Mouse (Mus musculus) CD8-positive naive resting alpha-beta T cell, adult 2 months (primary cell): ENCODE results near the gene Cdc34b.

Source experiments
- DNase-seq, 2 experiments: peaks; one replicate each; pipeline ENCODE4 v3.0.0; 2022; ENCODE audit warnings: low read depth in 2 of 2, low spot score in 2 of 2

Gene Cdc34b

DNA sequence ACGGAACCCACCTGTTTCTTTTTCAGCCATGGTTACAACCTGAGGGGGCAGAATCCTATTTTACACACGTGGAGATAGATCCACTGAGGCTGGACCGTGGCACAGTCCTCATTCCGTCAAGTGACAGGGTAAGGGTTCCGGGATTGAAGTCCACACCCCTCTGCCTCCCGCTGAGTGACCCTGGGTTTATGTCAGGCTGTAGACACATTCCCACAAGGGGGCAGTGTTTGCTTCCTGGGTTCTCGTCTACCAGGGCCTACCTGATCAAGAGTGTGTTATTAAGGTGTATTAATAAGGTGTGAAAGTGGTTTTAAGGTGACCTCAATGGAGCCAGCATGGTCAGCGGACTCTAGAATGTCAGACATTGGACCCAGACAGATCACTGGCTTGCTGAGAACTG lies 8.8 kb upstream of the Cdc34b start:
- DNase-seq = peak in 1 of 2 experiments; percentile 18

DNA sequence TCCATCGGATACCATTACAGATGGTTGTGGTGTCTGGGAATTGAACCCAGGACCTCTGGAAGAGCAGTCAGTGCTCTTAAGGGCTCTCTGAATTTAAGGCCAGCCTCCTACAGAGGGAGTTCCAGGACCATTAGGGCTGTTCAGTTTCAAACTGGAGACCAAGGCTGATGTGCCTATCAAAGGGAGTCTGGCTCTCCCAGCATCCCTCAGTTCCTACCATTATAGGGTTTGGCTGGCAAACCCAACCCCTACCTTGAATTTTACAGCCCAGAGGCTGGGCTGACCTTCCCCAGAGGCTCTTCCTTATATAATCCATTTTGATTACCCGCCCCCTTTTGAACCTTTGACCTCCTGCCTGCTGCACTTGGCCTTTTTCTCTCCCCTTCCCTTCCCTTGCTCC lies 5.8 kb upstream of the Cdc34b start:
- DNase-seq = no peak

GRCm38 (mm10) chr11:94752946-94753713 lies 11.5 kb downstream of the Cdc34b start:
- no peak for DNase-seq

DNA sequence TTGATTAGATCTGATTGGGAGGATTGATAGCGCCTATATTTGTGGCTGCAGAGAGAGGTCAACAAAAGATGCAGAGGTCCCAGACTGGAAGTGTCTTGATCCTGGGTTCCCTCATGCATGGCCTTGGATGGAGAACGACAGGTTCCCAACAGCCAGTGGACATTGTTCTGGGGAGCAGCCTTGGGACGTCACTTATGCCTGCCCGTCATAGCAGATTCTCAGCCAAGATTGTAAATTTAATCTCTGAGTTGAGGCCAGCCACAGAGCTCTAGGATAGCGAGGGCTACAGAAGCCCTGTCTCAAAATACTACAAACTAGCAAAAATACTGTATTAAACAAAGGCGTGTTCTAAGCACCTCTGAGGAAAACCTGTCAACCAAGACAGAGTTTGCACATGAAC lies 18.3 kb downstream of the Cdc34b start:
- DNase-seq = no peak

- DNase-seq = no peak
Measured at GRCm38 (mm10) chr11:94760364-94760763, 18.8 kb downstream of the Cdc34b start.

- DNase-seq = no peak
Measured at GRCm38 (mm10) chr11:94760799-94761198, 19.2 kb downstream of the Cdc34b start.

GRCm38 (mm10) chr11:94762281-94762680 lies 20.7 kb downstream of the Cdc34b start:
- no peak for DNase-seq

GRCm38 (mm10) chr11:94762775-94763174 lies 21.2 kb downstream of the Cdc34b start:
- DNase-seq = no peak

DNA sequence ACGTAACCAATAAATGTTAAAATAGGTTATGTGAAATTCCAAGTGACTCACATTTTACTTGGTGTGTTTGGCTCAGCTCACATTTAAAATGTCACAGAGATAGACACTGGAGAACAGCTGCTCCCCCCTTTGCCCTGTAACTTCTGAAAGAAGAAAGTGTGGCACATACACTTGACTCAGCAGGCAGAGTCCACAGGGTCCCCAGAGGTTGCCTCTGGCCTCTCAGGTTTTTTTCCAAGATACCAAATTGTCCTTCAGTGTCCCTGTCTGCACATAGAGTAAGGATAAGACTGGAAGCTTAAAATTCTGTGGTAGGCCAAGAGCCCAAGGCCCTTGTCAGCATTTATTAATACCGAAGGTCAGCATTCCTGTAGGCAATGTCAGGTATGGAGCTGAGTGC lies 25.7 kb downstream of the Cdc34b start:
- DNase-seq = no peak

DNA sequence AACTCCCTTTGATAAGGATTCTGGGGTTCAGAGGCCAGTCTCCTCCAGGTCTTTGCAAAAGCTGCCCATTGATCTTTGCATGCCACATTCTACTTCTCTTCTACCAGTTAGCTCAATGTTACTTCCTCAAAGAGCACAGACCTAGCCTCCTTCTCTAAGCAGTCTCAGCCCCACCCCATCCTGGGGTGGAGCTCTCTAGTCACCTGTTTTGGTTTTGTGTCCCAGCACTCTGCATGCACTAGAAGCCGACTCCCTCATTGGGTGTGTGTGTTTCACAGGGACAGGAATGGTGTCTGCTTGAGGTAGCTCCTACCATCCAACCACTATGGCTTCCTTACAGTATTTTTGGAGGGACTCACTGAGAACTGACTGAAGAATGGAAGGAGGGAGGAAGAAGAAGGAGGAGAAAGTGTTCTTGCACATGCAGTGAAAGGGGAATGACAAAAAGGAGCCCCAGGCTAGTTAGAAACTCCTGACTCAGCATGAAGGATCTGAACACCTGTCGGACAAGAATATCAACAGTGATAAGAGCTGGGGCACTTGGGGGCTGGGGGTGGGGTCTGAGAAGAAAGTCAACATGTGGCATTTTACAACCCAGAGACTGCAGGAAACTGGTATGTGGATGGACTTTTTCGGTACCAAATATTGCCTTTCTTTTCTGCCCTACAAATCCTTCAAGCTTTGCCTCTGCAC lies 30.9 kb downstream of the Cdc34b start:
- no peak for DNase-seq

DNA sequence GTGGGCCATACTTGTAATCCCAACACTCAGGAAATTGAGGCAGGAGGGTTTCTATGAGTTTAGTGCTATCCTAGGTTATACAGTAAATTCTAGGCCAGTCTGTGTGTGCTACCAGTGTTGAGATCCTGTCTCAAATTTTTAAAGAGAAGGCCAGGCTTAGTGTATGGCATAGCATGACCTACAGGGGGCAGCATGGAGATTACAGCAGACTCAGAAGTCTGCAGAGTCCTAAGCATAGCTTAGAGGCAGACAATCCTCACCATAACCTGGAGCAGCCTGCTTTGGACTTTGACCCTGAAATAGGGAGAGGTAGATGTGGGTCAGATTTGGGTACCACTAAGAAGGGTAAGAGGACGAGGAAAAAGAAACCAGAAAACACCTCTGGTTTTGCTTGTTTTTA lies 32.3 kb downstream of the Cdc34b start:
- no peak for DNase-seq

GRCm38 (mm10) chr11:94774887-94775497 lies 33.4 kb downstream of the Cdc34b start:
- DNase-seq = no peak

DNA sequence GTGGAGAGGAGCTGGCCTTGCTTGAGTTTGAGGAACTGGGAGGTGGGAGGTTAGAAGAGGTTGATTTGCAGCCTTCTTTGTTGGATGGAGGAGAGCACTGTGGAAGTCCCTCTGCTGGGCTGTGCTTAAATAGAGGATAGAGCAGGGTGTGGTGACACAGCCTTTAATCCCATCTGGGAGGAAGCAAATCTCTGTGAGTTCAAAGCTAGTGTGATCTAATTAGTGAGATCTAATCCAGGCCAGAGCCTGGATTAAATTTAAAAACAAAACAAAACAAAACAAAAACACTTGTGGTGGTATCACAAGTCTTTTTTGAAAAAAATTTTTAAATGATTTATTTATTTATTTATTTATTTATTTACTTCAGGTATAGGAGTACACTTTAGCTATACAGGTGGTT lies 41.0 kb downstream of the Cdc34b start, which contains the start of gene Tmem92:
Gene Tmem92 (minus strand): TSS at position 101 of the 400 bp plus-strand sequence.
- DNase-seq = no peak

DNA sequence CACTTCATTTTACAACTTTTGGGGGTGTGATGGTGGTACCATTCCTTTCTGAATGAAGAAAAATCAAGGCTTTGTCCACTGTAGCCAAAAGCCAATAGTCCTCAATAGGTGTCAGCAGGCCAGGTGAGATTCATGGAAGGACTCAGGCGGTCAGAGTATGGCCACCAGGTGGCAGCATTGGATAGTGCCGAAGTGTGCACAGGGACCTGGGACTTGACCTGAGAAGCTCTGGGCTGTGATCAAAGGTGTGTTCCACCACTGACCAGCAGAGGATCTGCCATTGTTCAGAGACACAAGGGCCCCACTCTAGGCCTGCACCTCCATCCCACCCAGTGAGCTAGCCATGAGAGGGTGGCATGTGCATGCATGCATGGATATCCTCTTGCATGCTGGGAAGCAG lies 43.7 kb downstream of the Cdc34b start:
- peak; percentile 27 to 38 for DNase-seq

GRCm38 (mm10) chr11:94791700-94792099 lies 50.1 kb downstream of the Cdc34b start:
- DNase-seq = no peak
